Mouse (Mus musculus) bone marrow, adult 2 months (tissue): ENCODE data around the gene Zfp512b.

Experiments
- CTCF ChIP-seq: fragments of 200-500 bp; IDR thresholded peaks from 2 replicates; pipeline ENCODE4 v1.5.1; 2011; ENCODE audit warnings: low read length, control low read depth; ENCODE audit not compliant: control insufficient read depth, insufficient read depth
- POLR2A ChIP-seq: fragments of 200-500 bp; IDR thresholded peaks from 2 replicates; pipeline ENCODE4 v1.6.1; 2011; ENCODE audit warnings: low read depth, mild to moderate bottlenecking, control low read depth, low read length, borderline replicate concordance; ENCODE audit not compliant: control insufficient read depth

- no peak for TF ChIP-seq CTCF
- TF ChIP-seq POLR2A, result no peak
Observed at GRCm38 (mm10) chr2:181593937-181594336, 1.3 kb upstream of the Zfp512b start.
